Mouse (Mus musculus) embryo, embryonic 10.5 days (tissue): ENCODE measurements around the gene Zfp574.

ENCODE experiments used
- DNase-seq: peaks from one replicate; pipeline ENCODE4 v3.0.0-alpha.2; 2015; ENCODE audit warnings: low spot score

Zfp574 gene

DNA sequence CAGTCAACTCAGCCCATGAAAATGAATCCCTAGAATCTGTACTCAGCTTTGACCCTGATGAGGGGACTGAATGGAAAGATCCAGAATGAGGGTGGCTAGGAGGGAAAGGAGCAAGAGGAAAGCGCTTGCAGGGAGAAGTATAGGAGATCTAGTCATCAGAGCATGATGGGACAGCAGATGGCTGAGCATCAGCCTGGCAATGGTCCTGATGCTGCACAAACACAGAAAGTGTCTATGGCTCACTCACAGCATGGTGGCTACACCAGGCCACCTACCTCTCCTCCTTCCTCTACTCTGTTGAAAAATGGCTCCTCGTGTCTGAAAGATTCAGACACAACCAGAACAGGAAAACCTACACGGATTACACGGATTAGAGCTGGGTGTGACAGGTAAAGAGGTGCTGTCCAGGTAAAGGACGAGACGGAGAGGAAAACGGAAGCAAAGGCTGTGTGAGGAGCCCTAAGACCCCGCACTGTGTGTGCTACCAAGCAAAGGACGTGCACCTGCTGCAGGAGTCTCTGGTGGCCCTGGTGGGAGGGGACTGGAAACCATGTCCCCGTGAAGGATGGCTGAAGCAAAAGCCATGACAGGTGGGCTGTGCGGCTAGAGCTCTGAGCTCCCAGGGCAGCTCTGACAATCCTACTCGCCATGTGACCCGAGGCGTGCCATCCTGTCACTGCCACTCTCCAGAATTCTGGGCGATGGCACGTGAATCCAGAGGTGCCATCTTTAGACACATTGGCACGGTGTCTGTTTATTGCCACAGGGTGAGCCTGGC lies 40.0 kb downstream of the Zfp574 start:
- no peak for DNase-seq

DNA sequence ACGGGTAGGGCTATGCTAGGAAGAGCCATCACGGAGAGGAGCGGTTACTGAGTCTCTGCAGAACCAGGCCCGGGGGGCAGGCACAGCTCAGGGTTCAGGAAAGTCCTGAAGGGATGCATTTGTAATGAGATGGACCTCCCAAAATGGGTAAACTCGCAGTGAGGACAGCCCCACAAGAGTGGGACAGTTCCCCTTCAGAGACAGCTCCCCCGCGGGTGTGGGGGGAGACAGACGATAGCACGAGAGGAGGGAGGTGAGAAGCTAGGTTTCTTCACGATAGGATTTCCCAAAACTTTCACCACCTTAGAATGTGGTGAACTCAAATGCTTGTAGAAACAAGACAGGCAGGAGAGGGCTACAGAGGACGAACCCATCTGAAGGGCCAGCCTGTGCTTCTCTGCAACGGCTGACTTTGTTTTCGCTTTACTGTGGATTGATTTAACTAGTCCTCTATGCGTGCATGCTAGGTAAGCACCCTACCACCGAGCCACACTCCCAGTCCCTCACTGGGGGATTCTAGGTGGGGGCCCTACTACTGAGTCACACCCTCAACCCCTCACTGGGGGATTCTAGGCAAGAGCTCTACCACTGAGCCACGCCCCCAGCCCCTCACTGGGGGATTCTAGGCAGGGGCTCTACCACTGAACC lies 40.7 kb downstream of the Zfp574 start:
- DNase-seq = no peak

DNA sequence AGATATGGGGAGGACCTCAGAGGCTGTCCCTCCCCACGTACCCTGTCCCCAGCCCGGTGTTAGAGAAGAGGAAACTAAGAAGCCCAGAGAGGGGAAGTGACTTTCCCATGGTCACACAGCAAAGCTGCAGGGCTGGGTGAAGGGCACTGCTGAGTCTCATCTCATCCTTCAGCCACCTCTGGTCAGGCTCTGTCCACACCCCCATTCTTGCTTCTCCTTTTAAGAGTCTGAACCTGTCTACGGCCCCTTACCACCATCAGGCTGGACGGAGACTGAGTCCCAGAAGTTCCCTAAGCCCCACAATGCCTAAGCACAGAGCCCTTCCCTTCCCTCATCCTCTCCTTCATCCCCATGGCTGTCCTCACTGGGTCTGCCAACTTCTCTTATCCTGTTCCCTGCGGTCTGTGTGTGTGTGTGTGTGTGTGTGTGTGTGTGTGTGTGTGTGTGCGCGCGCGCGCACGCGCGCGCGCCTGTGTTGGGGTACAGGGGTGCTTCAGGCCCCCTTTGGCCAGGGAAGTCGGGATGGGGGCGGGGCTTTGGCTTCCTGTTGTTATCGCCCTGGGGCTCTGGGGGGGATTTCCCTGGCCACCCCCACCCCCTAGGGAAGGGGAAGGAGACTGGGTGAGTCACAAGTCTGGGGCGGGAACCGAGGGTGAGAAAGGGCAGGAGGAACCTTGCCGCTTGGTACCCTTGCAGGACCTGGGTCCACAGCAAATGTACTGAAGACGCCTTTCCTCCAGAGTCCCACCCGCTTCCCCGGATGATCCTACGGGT lies 47.9 kb downstream of the Zfp574 start:
- DNase-seq = no peak

DNA sequence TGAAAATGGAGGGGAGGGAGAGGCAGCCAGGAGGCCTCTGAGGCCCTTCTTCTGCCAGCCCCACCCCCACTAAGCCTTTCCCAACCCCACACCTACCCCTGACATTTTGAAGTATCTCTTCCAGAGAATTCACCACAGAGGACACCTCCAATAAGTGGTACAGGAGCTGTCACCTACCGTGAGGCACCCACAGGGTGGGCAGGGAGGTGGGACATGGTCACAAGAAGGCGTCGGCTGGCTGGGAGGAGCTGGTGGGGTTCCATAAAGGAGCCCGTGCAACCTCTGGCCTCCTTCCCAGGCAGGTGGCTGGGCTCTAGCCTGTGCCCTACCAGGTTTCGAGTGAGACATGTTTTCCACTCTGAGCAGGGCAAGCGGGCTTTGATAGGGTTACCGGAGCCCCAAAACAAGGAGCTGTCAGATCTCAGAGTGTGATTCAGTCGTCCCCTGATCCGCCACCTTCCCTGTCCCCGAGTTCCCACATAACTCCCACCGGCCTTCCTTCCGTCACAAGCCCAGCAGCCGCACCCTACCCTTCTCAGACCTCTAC lies 48.9 kb downstream of the Zfp574 start:
- DNase-seq = no peak

- DNase-seq = no peak
Observed at GRCm38 (mm10) chr7:25125716-25126281, 53.4 kb downstream of the Zfp574 start.

- no peak for DNase-seq
Observed at GRCm38 (mm10) chr7:25127971-25128370, 55.6 kb downstream of the Zfp574 start.

GRCm38 (mm10) chr7:25129390-25129979 lies 57.1 kb downstream of the Zfp574 start:
- DNase-seq = no peak

DNA sequence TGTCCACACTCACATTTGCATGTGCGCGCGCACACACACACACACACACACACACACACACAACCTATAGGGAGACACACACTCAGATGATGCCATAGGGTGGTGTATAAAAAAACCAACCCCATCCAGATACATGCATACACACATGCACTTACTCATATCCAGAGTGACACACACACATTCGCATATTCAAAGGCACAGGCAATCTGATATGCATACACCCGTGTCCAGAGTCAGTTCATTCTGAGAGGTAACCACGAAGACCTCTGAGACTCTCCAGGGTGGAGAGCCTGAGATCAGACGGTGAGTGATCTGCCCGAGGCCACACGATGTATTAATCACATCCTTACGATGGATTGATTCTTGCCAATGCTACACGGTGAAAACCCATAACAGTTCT lies 58.2 kb downstream of the Zfp574 start:
- no peak for DNase-seq

GRCm38 (mm10) chr7:25131247-25131646 lies 58.9 kb downstream of the Zfp574 start:
- no peak for DNase-seq

DNA sequence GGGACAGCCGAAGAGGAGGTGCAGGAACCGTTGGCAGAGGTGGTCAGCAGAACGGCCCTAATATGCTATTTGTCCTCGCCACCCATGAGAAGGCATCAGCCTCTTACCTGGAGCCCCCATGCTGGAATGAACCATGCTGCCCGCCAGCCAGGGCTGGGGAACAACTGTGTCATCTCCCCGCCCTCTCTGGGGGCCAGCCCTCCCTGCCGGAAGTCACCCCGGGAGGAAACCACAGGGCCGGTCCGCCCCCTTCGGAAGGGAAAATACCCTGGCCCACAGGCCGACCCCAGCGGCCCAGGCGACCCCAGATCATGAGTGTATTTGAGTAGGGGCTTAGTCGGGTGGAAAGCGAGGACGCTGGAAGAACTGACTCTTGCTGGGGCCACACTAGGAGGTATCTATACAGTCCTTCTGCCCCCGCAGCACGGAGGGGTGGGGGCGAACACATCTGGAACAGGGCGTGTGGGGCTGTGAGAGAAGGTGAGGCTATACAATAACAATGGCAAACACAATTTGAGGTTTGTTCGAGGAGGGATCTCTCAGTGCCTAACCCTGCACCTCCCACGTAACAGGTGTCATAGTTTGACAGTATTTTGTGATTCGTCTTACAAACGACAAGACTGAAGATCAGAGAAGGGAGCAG lies 60.1 kb downstream of the Zfp574 start:
- no peak for DNase-seq
